Mouse (Mus musculus): ENCODE data around the gene Sh2d3c. TPM values are rescaled to one million over a fixed set of nuclear protein-coding genes. Genes with fewer than 3 reads are reported as not detected.

Gene Sh2d3c
- polyA plus RNA-seq, 1 experiment from 2014 or later: 39.1 TPM

DNA sequence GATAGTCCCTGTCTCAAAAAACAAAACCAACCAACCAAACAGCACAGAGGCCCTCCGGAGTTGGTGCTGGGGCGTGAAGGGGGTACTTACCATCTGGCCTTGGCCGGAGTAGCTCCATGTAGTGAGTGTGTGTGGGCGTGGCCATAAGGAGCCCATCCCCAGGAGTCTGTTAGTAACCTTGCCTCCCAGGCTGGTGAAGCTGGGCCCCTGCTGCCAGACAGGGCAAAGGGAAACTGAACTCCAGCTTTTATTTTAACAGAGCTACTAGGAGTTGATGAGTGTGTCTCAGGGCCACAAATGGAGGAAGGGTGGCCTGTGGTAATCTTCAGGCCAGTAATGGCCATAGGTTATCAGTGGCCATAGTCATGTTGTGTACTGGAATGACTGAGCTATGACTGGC is 13.6 kb downstream of the Sh2d3c start:
- no peaks in the 10 kb centered on the region for H3K36me3 ChIP-seq
- H3K4me3 ChIP-seq: no peak overlapping the region
- H3K9me3 ChIP-seq: no peaks in the 10 kb centered on the region
- 52% methylated on average over 4 of the region's 4 CpGs for WGBS
- H3K4me1 ChIP-seq (replicated peaks): peaks cover 45% of the 10 kb centered on the region
- peak overlapping the region; percentile 13 for H3K27ac ChIP-seq
- H3K27me3 ChIP-seq (ENCODE audit: insufficient read depth, poor library complexity, severe bottlenecking): peaks cover 4% of the 10 kb centered on the region
- no peak for DNase-seq (ENCODE audit: low spot score)

GRCm38 (mm10) chr2:32734933-32735332 is 14.1 kb downstream of the Sh2d3c start:
- Histone ChIP-seq H3K36me3 (no peaks in the 10 kb centered on the region), H3K27ac (peak overlapping the region; percentile 13), H3K27me3 (ENCODE audit: insufficient read depth, poor library complexity, severe bottlenecking) (peaks cover 8% of the 10 kb centered on the region), H3K4me3 (no peak overlapping the region), H3K4me1 (replicated peaks) (peaks cover 42% of the 10 kb centered on the region), H3K9me3 (no peaks in the 10 kb centered on the region)
- peak; percentile 17 for DNase-seq (ENCODE audit: low spot score)
- 61% methylated on average over 4 of the region's 4 CpGs for WGBS

- no peaks in the 10 kb centered on the region for H3K36me3 ChIP-seq
- H3K4me1 ChIP-seq (replicated peaks): peaks cover 37% of the 10 kb centered on the region
- 37% methylated on average over 3 of the region's 3 CpGs for WGBS
- peaks cover 23% of the 10 kb centered on the region for H3K27me3 ChIP-seq (ENCODE audit: insufficient read depth, poor library complexity, severe bottlenecking)
- no peak overlapping the region for H3K4me3 ChIP-seq
- no peaks in the 10 kb centered on the region for H3K9me3 ChIP-seq
- no peak for DNase-seq (ENCODE audit: low spot score)
- H3K27ac ChIP-seq: peak overlapping the region; percentile 25; the same call in 1 of the 2 replicates
Observed at GRCm38 (mm10) chr2:32736306-32736829, 15.5 kb downstream of the Sh2d3c start.

DNA sequence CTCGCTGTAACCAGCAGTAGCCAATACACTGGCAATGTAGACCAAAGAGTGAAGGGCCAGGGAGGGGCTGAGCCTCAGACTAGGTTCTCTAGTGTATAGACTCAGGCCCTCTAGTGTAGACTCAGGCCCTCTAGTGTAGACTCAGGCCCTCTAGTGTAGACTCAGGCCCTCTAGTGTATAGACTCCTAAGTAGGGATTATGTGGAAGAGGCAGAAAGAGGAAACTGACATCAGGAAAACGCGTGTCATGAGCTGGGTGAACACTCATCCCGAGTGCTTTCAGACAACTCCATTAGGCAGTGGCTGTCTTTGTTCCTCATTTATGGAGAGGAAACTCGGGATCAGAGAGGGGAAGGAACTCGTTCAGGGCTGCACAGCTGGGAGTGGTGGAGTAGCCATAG is 16.2 kb downstream of the Sh2d3c start:
- WGBS: 59% methylated on average over 6 of the region's 6 CpGs
- Histone ChIP-seq H3K4me1 (replicated peaks) (peaks cover 39% of the 10 kb centered on the region), H3K4me3 (no peak overlapping the region), H3K27me3 (ENCODE audit: insufficient read depth, poor library complexity, severe bottlenecking) (peaks cover 29% of the 10 kb centered on the region), H3K9me3 (no peaks in the 10 kb centered on the region), H3K36me3 (no peaks in the 10 kb centered on the region), H3K27ac (peak overlapping the region; percentile 25; the same call in 1 of the 2 replicates)
- no peak for DNase-seq (ENCODE audit: low spot score)

- H3K4me1 ChIP-seq (replicated peaks): peaks cover 45% of the 10 kb centered on the region
- no peak overlapping the region for H3K4me3 ChIP-seq
- 80% methylated on average over 4 of the region's 4 CpGs for WGBS
- peaks cover 47% of the 10 kb centered on the region for H3K27me3 ChIP-seq (ENCODE audit: insufficient read depth, poor library complexity, severe bottlenecking)
- H3K9me3 ChIP-seq: no peaks in the 10 kb centered on the region
- H3K36me3 ChIP-seq: no peaks in the 10 kb centered on the region
- no peak for DNase-seq (ENCODE audit: low spot score)
- H3K27ac ChIP-seq: no peak overlapping the region
Observed at GRCm38 (mm10) chr2:32739311-32739710, 18.5 kb downstream of the Sh2d3c start.

- Histone ChIP-seq H3K27me3 (ENCODE audit: insufficient read depth, poor library complexity, severe bottlenecking) (peaks cover 47% of the 10 kb centered on the region), H3K4me3 (peak within 1 kb of the TSS; percentile 73), H3K36me3 (peaks cover 15% of the 10 kb centered on the region), H3K4me1 (replicated peaks) (peaks cover 37% of the 10 kb centered on the region), H3K9me3 (no peaks in the 10 kb centered on the region), H3K27ac (peak within 1 kb of the TSS; percentile 90)
- DNase-seq (ENCODE audit: low spot score): no peak
- 10% methylated on average over 11 of the region's 11 CpGs for WGBS
Observed at GRCm38 (mm10) chr2:32740916-32741272, 20.0 kb downstream of the Sh2d3c start, which contains the start of gene 6330409D20Rik. Gene 6330409D20Rik (minus strand): TSS chr2:32741016.

GRCm38 (mm10) chr2:32741273-32742172 is 20.7 kb downstream of the Sh2d3c start:
- H3K27ac ChIP-seq: peak overlapping the region; percentile 90
- H3K4me3 ChIP-seq: peak overlapping the region; percentile 73
- 2% methylated on average over 57 of the region's 58 CpGs for WGBS
- H3K36me3 ChIP-seq: peaks cover 22% of the 10 kb centered on the region
- H3K4me1 ChIP-seq (replicated peaks): peaks cover 37% of the 10 kb centered on the region
- peaks cover 47% of the 10 kb centered on the region for H3K27me3 ChIP-seq (ENCODE audit: insufficient read depth, poor library complexity, severe bottlenecking)
- no peaks in the 10 kb centered on the region for H3K9me3 ChIP-seq
- peak; percentile 66 for DNase-seq (ENCODE audit: low spot score)

GRCm38 (mm10) chr2:32742173-32742531 is 21.3 kb downstream of the Sh2d3c start:
- DNase-seq (ENCODE audit: low spot score): peak; percentile 79
- WGBS: 2% methylated on average over 18 of the region's 18 CpGs
- H3K27ac ChIP-seq: peak overlapping the region; percentile 90
- no peaks in the 10 kb centered on the region for H3K9me3 ChIP-seq
- peaks cover 28% of the 10 kb centered on the region for H3K36me3 ChIP-seq
- peak overlapping the region; percentile 73 for H3K4me3 ChIP-seq
- H3K4me1 ChIP-seq (replicated peaks): peaks cover 33% of the 10 kb centered on the region
- peaks cover 47% of the 10 kb centered on the region for H3K27me3 ChIP-seq (ENCODE audit: insufficient read depth, poor library complexity, severe bottlenecking)

- Histone ChIP-seq H3K4me3 (no peak overlapping the region), H3K27ac (no peak overlapping the region), H3K4me1 (replicated peaks) (peaks cover 38% of the 10 kb centered on the region), H3K27me3 (ENCODE audit: insufficient read depth, poor library complexity, severe bottlenecking) (peaks cover 44% of the 10 kb centered on the region), H3K9me3 (no peaks in the 10 kb centered on the region), H3K36me3 (peaks cover 47% of the 10 kb centered on the region)
- 82% methylated on average over 15 of the region's 15 CpGs for WGBS
- DNase-seq (ENCODE audit: low spot score): no peak
Observed at GRCm38 (mm10) chr2:32744272-32744982, 23.6 kb downstream of the Sh2d3c start.

DNA sequence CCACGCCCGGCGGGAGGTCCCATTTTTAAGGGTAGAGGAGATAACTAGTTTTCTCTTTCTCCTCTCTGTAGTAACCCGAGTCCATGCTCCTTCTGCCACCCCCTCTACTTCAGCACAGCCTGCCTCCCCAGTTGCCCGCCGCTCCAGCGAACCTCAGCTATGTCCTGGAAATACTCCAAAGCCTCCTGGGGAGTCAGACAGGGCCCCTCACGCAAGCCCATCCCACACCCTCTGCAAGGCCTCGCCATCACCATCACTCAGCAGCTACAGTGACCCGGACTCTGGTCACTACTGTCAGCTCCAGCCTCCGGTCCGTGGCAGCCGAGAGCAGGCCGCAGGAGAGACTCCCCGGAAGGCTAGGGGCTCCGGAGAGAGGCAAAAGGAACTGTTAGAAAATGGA is 28.2 kb downstream of the Sh2d3c start:
- WGBS: 91% methylated on average over 16 of the region's 16 CpGs
- peaks cover 41% of the 10 kb centered on the region for H3K4me1 ChIP-seq (replicated peaks)
- no peak for DNase-seq (ENCODE audit: low spot score)
- H3K9me3 ChIP-seq: no peaks in the 10 kb centered on the region
- peaks cover 12% of the 10 kb centered on the region; the same call in 1 of the 2 replicates for H3K27me3 ChIP-seq (ENCODE audit: insufficient read depth, poor library complexity, severe bottlenecking)
- no peak overlapping the region for H3K4me3 ChIP-seq
- peaks cover 68% of the 10 kb centered on the region for H3K36me3 ChIP-seq
- H3K27ac ChIP-seq: 0 out of 2 replicates have a peak overlapping the region, but pooled peaks have one; percentile 31

DNA sequence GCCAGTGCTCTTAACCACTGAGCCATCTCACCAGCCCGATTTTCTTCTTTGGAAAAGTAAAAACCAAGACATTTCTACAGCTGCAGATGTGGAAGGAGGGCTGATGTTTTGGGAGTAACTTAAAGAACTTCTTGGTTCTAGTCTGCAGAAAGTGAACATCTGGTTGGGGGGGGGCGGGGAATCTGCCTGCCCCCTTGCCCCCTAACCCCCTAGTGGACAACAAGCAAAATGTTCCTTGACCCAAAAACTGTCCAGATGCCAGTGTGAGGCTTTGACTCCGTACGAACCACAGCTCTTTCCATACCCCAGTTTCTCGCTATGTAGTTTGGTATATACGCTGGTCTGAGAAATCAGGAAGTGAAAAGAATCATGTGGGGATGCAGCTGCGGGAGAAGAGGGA is 29.3 kb downstream of the Sh2d3c start:
- Histone ChIP-seq H3K27me3 (ENCODE audit: insufficient read depth, poor library complexity, severe bottlenecking) (peaks cover 21% of the 10 kb centered on the region; the same call in 1 of the 2 replicates), H3K27ac (peak overlapping the region; percentile 83; the same call in 1 of the 2 replicates), H3K9me3 (no peaks in the 10 kb centered on the region), H3K4me1 (replicated peaks) (peaks cover 41% of the 10 kb centered on the region), H3K36me3 (peaks cover 70% of the 10 kb centered on the region), H3K4me3 (peak overlapping the region; percentile 53; the same call in 1 of the 2 replicates)
- no peak for DNase-seq (ENCODE audit: low spot score)
- WGBS: 72% methylated on average over 7 of the region's 7 CpGs

DNA sequence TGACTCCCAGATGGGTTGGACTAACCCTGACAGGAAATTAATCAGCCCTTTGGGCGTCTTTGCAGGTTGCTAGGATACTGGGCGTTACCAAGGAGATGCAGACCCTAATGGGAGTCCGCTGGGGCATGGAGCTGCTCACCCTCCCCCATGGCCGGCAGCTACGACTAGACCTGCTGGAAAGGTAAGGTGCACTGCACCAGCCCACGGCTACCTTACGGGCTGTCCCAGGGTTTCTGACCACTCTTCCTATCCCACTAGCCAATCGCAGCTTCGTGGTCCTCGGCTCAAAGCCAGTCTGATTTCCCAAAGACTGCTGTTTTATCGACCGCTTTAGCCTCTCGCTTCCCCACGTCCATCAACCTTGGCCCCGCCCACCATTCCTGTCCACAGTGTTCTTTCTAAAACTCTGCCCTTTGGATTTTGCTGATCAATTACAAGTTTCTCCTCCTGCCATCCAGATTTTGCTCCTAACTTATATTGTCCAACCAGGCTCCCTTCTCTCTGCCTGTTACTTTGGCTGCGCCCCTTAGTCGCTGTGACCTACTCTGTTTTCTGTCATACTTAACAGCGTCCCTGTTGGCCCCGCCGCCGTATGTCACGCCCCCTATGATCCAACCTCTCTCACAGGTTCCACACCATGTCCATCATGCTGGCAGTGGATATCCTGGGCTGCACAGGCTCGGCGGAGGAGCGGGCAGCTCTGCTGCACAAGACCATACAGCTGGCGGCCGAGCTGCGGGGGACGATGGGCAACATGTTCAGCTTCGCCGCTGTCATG is 30.2 kb downstream of the Sh2d3c start:
- Histone ChIP-seq H3K4me3 (peak overlapping the region; percentile 53), H3K27me3 (ENCODE audit: insufficient read depth, poor library complexity, severe bottlenecking) (peaks cover 21% of the 10 kb centered on the region; the same call in 1 of the 2 replicates), H3K36me3 (peaks cover 62% of the 10 kb centered on the region), H3K4me1 (replicated peaks) (peaks cover 38% of the 10 kb centered on the region), H3K27ac (peak overlapping the region; percentile 83), H3K9me3 (no peaks in the 10 kb centered on the region)
- WGBS: 5% methylated on average over 31 of the region's 31 CpGs
- DNase-seq (ENCODE audit: low spot score): peak; percentile 86

Data from hindbrain, embryonic 10.5 days (tissue).